Mouse (Mus musculus) ES-E14 (cell line): ENCODE measurements around the gene Olfr412.

Source experiments
- HCFC1 ChIP-seq: IDR thresholded peaks from 2 replicates; pipeline ENCODE4 v1.6.1; 2012; ENCODE audit warnings: low read length, inconsistent platforms, borderline replicate concordance; ENCODE audit not compliant: insufficient read depth
- MAFK ChIP-seq: IDR thresholded peaks from 2 replicates; pipeline ENCODE4 v1.6.1; 2014; ENCODE audit warnings: mild to moderate bottlenecking, low read depth, low read length, inconsistent platforms; ENCODE audit not compliant: insufficient read depth
- ZC3H11A ChIP-seq: IDR thresholded peaks from 2 replicates; pipeline ENCODE4 v1.6.1; 2012; ENCODE audit warnings: low read depth, mild to moderate bottlenecking, inconsistent platforms, low read length, borderline replicate concordance
- ZNF384 ChIP-seq: IDR thresholded peaks from 2 replicates; pipeline ENCODE4 v1.6.1; 2012; ENCODE audit warnings: low read depth, low read length, inconsistent platforms

- no peak for TF ChIP-seq ZC3H11A
- no peak for TF ChIP-seq HCFC1
- TF ChIP-seq ZNF384: no peak
- no peak for TF ChIP-seq MAFK
These were observed 52.2 kb downstream of the Olfr412 start for GRCm38 (mm10) chr11:74414112-74414511.
